Mouse (Mus musculus) inflammation-experienced regulatory T-cells, adult 6 months (primary cell): Measurements from ENCODE around the gene Susd5. TPM values are rescaled to one million over a fixed set of nuclear protein-coding genes. Genes with fewer than 3 reads are reported as not detected.
"Not testable (repeated sequence)": the region's sequence is repeated elsewhere in the genome, so short reads cannot be mapped to it uniquely, and the experiment has no call there.

Source experiments
- ATAC-seq: one replicate; pipeline ENCODE4 v1.8.0; 2017
- polyA plus RNA-seq, 3 experiments: library from polyadenylated mRNA; unstranded; fragments of 100-300 nt; shearing (Covaris generic); gene quantifications; one replicate each; pipeline ENCODE4 v1.2.1; 2017

Gene Susd5
- polyA plus RNA-seq, 3 experiments from 2014 or later: not detected

- no peak for ATAC-seq
These were observed 16.7 kb downstream of the Susd5 start for GRCm38 (mm10) chr9:114073681-114074080.

DNA sequence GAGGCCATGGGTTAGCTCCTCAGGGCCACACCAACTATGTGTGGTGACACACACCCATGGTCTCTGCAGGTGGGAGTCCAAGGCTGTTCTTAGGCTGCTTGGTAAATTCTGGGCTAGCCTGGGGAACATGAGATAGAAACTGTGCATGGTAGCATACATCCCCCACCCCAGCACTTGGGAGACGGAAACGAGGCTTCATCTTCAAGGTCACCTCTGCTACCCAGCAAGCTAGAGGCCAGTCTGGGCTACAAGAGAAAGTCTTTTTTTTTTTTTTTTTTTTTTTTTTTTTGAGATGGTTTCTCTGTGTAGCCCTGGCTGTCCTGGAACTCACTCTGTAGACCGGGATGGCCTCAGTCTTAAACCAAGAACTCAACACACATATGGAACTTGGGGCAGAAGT lies 29.5 kb downstream of the Susd5 start:
- ATAC-seq: no peak

DNA sequence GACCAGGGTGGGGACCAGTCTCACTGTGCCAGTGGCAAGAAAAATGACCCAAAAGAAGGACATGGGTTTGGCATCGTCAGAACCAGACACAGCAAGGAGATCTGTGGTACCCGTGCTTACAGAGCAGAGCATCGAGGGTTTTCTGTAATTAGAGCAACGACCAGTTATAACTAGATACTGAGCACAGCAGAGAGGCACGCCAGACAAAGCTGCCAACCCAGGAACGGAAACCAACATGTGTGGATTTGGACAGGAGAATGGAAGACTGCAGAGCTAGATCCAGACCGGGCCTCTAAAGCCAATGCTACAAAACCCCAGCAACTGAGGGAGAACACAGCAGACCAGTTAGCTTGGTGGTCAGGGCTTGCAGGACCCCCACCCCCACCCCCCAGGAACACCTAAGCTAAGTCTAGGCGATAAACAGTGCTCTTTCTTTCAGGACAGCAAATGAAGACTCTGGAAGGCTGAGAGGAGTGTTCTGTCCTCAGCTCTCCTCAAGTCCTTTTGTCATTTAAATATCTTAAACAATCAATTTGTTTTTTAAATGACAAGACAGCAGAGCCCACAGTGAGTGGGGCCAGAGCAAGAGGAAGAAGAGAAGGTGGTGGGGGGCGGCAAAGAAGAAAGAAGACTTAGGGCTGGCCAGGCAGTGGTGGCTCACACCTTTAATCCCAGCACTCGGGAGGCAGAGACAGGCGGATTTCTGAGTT lies 30.3 kb downstream of the Susd5 start:
- no peak for ATAC-seq

GRCm38 (mm10) chr9:114088885-114089284 lies 31.9 kb downstream of the Susd5 start:
- ATAC-seq: not testable (repeated sequence)

DNA sequence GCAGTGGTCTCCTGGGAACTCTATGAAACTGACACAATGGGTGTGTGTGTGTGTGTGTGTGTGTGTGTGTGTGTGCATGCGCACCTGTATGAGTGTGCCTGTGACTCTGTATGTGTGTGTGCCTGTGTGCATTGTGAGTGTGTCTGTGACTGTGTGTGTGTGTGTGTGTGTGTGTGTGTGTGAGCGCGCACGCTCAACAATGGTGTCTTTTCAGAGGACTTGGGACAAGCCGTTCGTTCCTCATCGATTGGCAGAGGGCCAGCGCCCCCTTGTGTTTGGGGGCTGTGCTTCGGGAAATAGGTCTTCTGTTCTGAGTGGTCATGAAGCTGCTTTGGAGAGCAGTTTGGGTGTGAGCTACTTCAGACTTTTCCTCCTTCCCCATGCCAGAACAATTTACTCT lies 35.2 kb downstream of the Susd5 start:
- ATAC-seq: not testable (repeated sequence)

- ATAC-seq: no peak
These were observed 37.9 kb downstream of the Susd5 start for GRCm38 (mm10) chr9:114094854-114095253.

DNA sequence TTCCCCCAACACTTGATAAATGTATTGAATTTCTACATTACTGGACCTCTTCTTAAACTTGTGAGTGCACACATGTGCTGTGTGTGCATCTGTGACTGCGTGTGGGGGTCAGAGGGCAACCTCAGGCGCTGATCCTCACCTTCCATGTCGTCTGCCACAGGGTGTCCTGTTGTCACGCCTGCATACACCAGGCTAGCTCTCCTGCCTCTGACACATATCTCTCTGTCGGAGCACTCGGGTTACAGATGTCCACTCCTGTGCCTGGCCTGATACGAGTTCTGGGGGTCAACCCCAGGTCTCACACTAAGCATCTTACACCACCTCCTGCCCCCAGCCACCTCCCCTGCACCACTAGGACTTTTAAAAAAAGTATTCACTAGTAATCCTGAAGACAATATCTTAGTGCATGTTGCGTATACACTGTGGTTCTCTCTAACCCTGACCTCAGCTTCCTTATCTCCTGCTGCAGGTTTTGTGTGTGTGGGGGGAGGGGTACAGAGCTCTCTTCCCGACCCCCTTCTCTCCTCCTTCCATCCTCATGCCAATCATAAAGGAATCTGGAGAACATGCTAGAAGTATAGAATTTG lies 41.9 kb downstream of the Susd5 start:
- no peak for ATAC-seq

GRCm38 (mm10) chr9:114110268-114110667 lies 53.3 kb downstream of the Susd5 start:
- ATAC-seq: no peak

- no peak for ATAC-seq
These were observed 54.2 kb downstream of the Susd5 start for GRCm38 (mm10) chr9:114111161-114111560.

DNA sequence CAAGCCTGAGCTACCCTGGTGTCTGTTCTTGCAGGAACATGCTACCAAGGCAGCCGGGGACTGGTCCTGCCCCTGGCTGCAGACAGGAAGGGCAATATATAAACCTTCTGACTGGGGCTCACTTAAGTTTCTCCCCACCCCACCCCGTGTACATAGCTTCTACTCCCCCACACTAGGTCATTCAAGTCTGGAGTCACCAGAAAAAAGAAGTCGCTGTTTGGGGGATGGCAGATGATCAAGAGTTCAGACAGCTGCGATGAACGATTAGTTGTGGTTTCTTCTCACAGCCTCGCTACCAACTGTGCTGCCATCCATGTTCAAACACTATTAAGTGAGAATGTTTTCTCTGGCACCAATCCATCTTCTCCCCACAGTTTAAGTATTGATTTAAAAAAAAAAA lies 55.3 kb downstream of the Susd5 start:
- ATAC-seq: no peak

DNA sequence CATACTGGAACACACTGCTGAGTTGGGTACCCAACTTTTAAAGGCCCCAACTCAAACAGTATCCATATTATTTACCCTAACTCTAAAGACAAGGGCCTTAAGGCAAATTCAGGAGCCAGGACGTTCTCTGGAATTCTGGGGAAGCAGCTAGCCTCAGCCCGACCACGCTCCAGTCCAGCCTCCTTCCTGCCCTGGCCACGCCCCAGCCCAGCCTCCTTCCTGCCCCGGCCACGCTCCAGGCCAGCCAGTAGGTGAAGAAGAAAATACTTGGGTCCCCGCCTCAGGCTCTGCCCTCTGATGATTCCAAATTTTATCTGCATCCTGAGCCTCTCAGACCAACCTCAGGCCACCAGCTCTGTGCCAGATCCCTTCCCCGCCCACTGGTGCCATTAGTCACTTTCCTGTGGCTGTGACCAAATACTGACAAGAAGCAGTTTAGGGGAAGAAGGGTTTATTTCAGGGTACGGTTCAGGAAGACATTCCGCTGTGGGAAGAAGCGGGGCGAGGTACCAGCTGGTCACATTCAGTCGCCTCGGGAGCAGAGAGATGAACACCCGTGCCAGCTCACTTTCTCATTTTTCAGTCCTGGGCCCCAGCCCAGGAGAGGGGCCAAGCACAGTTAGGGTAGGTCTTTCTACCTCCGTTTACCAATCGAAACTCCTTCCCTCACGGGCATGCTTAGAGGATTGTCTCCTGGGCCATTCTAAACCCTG lies 57.1 kb downstream of the Susd5 start:
- ATAC-seq: no peak

- not testable (repeated sequence) for ATAC-seq
These were observed 59.7 kb downstream of the Susd5 start for GRCm38 (mm10) chr9:114116672-114117071.

DNA sequence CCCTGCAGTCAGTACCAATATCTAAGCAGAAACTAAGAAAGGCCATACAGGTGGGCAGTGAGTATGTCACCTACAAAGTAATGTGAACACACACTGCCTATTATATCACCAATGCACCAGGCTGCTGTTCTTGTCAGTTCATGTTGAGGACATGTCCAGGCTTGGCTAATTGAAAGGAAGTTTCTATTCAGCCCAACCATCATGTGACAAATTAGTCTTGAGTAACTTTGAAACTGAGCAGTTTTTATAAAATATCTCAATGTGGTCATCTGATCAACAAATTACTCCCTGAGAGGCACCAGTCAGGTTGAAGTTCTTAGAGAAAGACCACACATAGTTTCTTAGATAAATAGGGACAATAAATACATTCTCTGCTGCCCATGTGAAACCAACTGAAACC lies 65.9 kb downstream of the Susd5 start:
- ATAC-seq: not testable (repeated sequence)

GRCm38 (mm10) chr9:114129273-114129835 lies 72.4 kb downstream of the Susd5 start:
- ATAC-seq: not testable (repeated sequence)

Other genes with a start within 250 kb of the Susd5 start
- gene Ubp1, start 126.2 kb upstream of the Susd5 start, polyA plus RNA-seq: 10 to 100 TPM; 25.4 to 48.0 (median 40.3) TPM
- gene Fbxl2, start 10.9 kb upstream of the Susd5 start, polyA plus RNA-seq: 1 to 10 TPM in 2 of 3 experiments, under 1 TPM in 1; 0.58 to 6.3 (median 1.2) TPM